Mouse (Mus musculus) neural tube, embryonic 15.5 days (tissue): ENCODE results near the gene Fgfr2. TPM values are rescaled to one million over a fixed set of nuclear protein-coding genes. Genes with fewer than 3 reads are reported as not detected.

Experiments
- ATAC-seq: fragments of 200-750 bp; cut with Nextera tagmentation; 2 replicates; pipeline ENCODE4 v1.8.0; 2017; ENCODE audit warnings: mild to moderate bottlenecking, moderate TSS enrichment, moderate library complexity; ENCODE audit not compliant: low FRiP score
- H3K27ac ChIP-seq: fragments of 300-500 bp; sonication (generic); replicated peaks from 2 replicates; pipeline ENCODE4 v1.5.1; 2015; ENCODE audit warnings: mild to moderate bottlenecking, inconsistent platforms
- H3K27me3 ChIP-seq: fragments of 300-500 bp; sonication (generic); replicated peaks from 2 replicates; pipeline ENCODE4 v1.6.1; 2015; ENCODE audit warnings: inconsistent platforms
- H3K36me3 ChIP-seq: fragments of 300-500 bp; sonication (generic); 2 replicates; pipeline ENCODE4 v1.6.1; 2015; ENCODE audit warnings: inconsistent platforms
- H3K4me1 ChIP-seq: fragments of 300-500 bp; sonication (generic); 2 replicates; pipeline ENCODE4 v1.6.1; 2015; ENCODE audit warnings: inconsistent platforms
- H3K4me2 ChIP-seq: fragments of 300-500 bp; sonication (generic); 2 replicates; pipeline ENCODE4 v1.6.1; 2015; ENCODE audit warnings: inconsistent platforms, mild to moderate bottlenecking, moderate library complexity
- H3K4me3 ChIP-seq: fragments of 300-500 bp; sonication (generic); replicated peaks from 2 replicates; pipeline ENCODE4 v1.5.1; 2015; ENCODE audit warnings: mild to moderate bottlenecking, inconsistent platforms
- H3K9ac ChIP-seq: fragments of 300-500 bp; sonication (generic); replicated peaks from 2 replicates; pipeline ENCODE4 v1.6.1; 2015; ENCODE audit warnings: mild to moderate bottlenecking, inconsistent platforms
- H3K9me3 ChIP-seq: fragments of 300-500 bp; sonication (generic); replicated peaks from 2 replicates; pipeline ENCODE4 v1.6.1; 2016; ENCODE audit warnings: inconsistent platforms
- WGBS: fragments of 180-500 bp; shearing (Covaris S2); methylation state at CpG from one replicate; pipeline ENCODE4 v1.1.7; 2015; ENCODE audit warnings: mixed read lengths; 5-methylcytosine and 5-hydroxymethylcytosine counted together
- polyA plus RNA-seq: library from polyadenylated mRNA; unstranded; fragments of >200 nt; fragmentation: Nextera tagmentation; extraction: Ambion mirVana; gene quantifications from 2 replicates; pipeline ENCODE4 v1.2.1, GENCODE M21; 2015

Fgfr2 gene
- polyA plus RNA-seq, 1 experiment from 2014 or later = 21.2 TPM

DNA sequence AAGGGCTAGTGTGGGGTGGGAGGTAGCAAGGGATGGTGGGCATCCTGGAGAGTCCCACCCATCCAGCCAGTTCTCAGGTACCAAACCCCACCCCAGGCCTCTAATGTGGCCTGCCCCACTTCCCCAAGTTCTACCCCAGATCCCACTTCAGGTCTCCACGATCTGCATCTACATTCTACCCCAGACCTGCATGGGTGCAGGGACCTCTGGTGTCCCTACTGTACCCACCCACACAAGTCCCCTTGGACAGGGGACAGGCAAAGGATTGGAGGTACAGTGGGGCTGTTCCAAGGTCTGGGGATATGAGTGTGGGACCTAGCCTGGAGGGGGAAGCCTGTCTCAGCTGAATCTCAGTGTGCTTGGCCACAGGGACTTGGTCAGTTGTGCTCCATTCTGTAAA is 441.3 kb downstream of the Fgfr2 start:
- no peak overlapping the region for H3K27ac ChIP-seq
- H3K9me3 ChIP-seq = no peaks in the 10 kb centered on the region
- WGBS = 80% methylated on average over 1 of the region's 1 CpGs
- peaks cover 5% of the 10 kb centered on the region for H3K4me1 ChIP-seq
- no peaks in the 10 kb centered on the region for H3K36me3 ChIP-seq
- no peak overlapping the region for H3K4me2 ChIP-seq
- ATAC-seq = no peak
- no peaks in the 10 kb centered on the region for H3K27me3 ChIP-seq
- H3K4me3 ChIP-seq = no peak overlapping the region
- no peak overlapping the region for H3K9ac ChIP-seq

GRCm38 (mm10) chr7:132681296-132681695 is 441.9 kb downstream of the Fgfr2 start:
- Histone ChIP-seq H3K27me3 (no peaks in the 10 kb centered on the region), H3K4me3 (no peak overlapping the region), H3K36me3 (no peaks in the 10 kb centered on the region), H3K9me3 (no peaks in the 10 kb centered on the region), H3K4me1 (peaks cover 5% of the 10 kb centered on the region), H3K27ac (no peak overlapping the region), H3K4me2 (no peak overlapping the region), H3K9ac (no peak overlapping the region)
- no peak for ATAC-seq
- whole genome bisulfite sequencing = 85% methylated on average over 11 of the region's 11 CpGs

- Histone ChIP-seq H3K9me3 (no peaks in the 10 kb centered on the region), H3K4me3 (no peak overlapping the region), H3K4me2 (no peak overlapping the region), H3K36me3 (no peaks in the 10 kb centered on the region), H3K27me3 (no peaks in the 10 kb centered on the region), H3K9ac (no peak overlapping the region), H3K27ac (no peak overlapping the region), H3K4me1 (peaks cover 5% of the 10 kb centered on the region)
- 89% methylated on average over 6 of the region's 6 CpGs for WGBS
- no peak for ATAC-seq
Observed at GRCm38 (mm10) chr7:132679549-132679948, 443.6 kb downstream of the Fgfr2 start.

DNA sequence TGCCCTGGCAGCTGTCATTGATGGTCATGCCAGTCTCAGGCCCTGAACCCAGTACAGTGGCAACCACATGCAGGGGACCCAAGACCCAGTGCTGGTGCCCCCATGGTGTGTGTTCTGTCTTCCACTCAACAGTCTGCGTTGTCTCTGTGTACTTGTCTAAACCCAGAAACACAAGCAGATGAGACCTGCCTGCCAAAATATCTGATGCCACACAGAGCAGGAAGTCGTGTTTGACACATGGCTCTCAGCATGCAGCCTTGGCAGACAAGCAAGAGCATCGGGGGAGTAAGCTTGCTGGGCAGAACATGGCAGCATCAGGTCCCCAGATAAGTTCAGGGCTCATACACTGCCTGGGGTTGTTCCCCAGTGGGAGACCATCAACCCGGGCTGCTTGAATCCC is 444.0 kb downstream of the Fgfr2 start:
- H3K4me3 ChIP-seq = no peak overlapping the region
- no peaks in the 10 kb centered on the region for H3K36me3 ChIP-seq
- no peak overlapping the region for H3K4me2 ChIP-seq
- no peaks in the 10 kb centered on the region for H3K9me3 ChIP-seq
- 72% methylated on average over 4 of the region's 4 CpGs for WGBS
- H3K9ac ChIP-seq = no peak overlapping the region
- ATAC-seq = no peak
- peaks cover 5% of the 10 kb centered on the region for H3K4me1 ChIP-seq
- H3K27me3 ChIP-seq = no peaks in the 10 kb centered on the region
- H3K27ac ChIP-seq = no peak overlapping the region

DNA sequence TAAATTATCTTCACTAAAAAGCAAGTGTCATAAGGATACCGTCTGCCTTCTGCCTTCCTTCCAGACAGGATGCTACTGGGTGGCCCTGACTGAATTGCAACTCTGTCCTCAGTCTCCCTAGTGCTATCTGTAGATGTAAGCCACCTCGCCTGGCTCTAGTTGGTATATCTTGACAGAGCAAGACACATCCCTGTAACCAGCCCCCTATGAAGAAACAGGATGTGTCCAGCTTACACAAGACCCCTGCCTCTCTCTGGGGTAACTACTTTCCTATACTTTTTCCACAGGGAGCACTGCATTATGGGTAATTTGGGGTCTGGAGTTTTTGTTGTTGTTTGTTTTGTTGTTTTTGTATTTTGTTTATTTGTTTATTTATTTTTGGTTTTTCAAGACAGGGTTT is 447.2 kb downstream of the Fgfr2 start:
- H3K4me2 ChIP-seq = no peak overlapping the region
- no peak for ATAC-seq
- 93% methylated on average over 2 of the region's 2 CpGs for WGBS

GRCm38 (mm10) chr7:132673931-132674755 is 449.0 kb downstream of the Fgfr2 start:
- 67% methylated on average over 17 of the region's 17 CpGs for WGBS
- H3K27me3 ChIP-seq = no peaks in the 10 kb centered on the region
- ATAC-seq = no peak
- H3K9ac ChIP-seq = no peak overlapping the region
- no peak overlapping the region for H3K4me3 ChIP-seq
- no peaks in the 10 kb centered on the region for H3K36me3 ChIP-seq
- H3K4me2 ChIP-seq = no peak overlapping the region
- no peaks in the 10 kb centered on the region for H3K9me3 ChIP-seq
- no peaks in the 10 kb centered on the region for H3K4me1 ChIP-seq
- H3K27ac ChIP-seq = no peak overlapping the region

More for the DNA sequence above, 447.2 kb downstream of the Fgfr2 start:
- Histone ChIP-seq H3K9me3 (no peaks in the 10 kb centered on the region), H3K9ac (no peak overlapping the region), H3K4me3 (no peak overlapping the region), H3K4me1 (no peaks in the 10 kb centered on the region), H3K36me3 (no peaks in the 10 kb centered on the region), H3K27ac (no peak overlapping the region), H3K27me3 (no peaks in the 10 kb centered on the region)

DNA sequence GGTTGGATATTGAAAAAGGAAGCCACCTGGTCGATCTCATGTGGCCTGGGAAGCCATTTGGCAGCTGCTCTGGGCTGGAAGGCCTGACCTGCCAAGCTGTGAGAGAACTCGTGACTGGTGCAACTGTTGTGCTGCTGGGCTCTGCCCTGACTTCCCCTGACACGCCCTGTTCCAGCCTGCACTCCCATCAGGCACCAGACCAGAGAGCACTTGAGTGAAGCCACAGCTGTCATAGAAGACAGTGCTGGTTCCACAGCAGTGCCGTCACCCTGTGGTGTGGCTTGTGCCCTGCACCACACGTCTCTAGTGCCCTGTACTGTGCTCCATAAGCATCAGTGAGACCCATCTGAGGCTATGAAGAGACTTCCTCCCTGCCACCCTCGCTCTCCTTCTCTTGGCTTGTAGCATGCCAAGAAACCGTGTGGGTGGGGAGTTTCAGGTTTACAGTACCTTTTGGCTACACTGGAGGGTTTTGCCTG is 450.6 kb downstream of the Fgfr2 start:
- Histone ChIP-seq H3K27ac (no peak overlapping the region), H3K9ac (no peak overlapping the region), H3K4me3 (no peak overlapping the region), H3K9me3 (no peaks in the 10 kb centered on the region), H3K27me3 (no peaks in the 10 kb centered on the region), H3K4me1 (no peaks in the 10 kb centered on the region), H3K4me2 (no peak overlapping the region), H3K36me3 (no peaks in the 10 kb centered on the region)
- ATAC-seq = no peak
- 82% methylated on average over 7 of the region's 7 CpGs for WGBS

DNA sequence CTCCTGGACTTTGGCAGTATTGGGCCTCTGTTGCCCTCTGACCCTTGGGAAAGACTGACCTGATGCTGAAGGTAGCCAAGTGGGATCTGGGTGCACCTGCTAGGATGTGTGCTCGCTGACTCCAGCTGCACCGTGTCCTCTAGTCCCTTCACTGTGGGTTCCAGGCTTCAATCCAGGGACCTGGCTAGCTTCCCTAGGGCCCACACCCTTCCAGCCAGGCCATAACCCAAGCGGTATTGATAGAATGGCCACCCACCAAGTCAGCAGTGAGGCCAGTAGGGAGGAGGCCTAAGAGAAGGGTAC is 452.3 kb downstream of the Fgfr2 start:
- H3K4me1 ChIP-seq = no peaks in the 10 kb centered on the region
- no peak overlapping the region for H3K4me2 ChIP-seq
- ATAC-seq = no peak
- H3K9ac ChIP-seq = no peak overlapping the region
- H3K36me3 ChIP-seq = no peaks in the 10 kb centered on the region
- no peaks in the 10 kb centered on the region for H3K9me3 ChIP-seq
- H3K27me3 ChIP-seq = no peaks in the 10 kb centered on the region
- WGBS = 94% methylated on average over 3 of the region's 3 CpGs
- no peak overlapping the region for H3K4me3 ChIP-seq
- no peak overlapping the region for H3K27ac ChIP-seq

- Histone ChIP-seq H3K27ac (no peak overlapping the region), H3K9ac (no peak overlapping the region)
- 81% methylated on average over 20 of the region's 20 CpGs for WGBS
Observed at GRCm38 (mm10) chr7:132669999-132670862, 452.9 kb downstream of the Fgfr2 start.

GRCm38 (mm10) chr7:132668604-132669003 is 454.5 kb downstream of the Fgfr2 start:
- Histone ChIP-seq H3K9me3 (no peaks in the 10 kb centered on the region), H3K27me3 (no peaks in the 10 kb centered on the region), H3K4me3 (no peak overlapping the region), H3K4me1 (0 out of 2 replicates have a peak, but pooled peaks cover 4% of the 10 kb centered on the region), H3K36me3 (no peaks in the 10 kb centered on the region), H3K9ac (no peak overlapping the region), H3K4me2 (no peak overlapping the region), H3K27ac (no peak overlapping the region)
- WGBS = 61% methylated on average over 2 of the region's 2 CpGs
- ATAC-seq = no peak

More at GRCm38 (mm10) chr7:132669999-132670862, 452.9 kb downstream of the Fgfr2 start:
- no peak for ATAC-seq
- Histone ChIP-seq H3K36me3 (no peaks in the 10 kb centered on the region), H3K9me3 (no peaks in the 10 kb centered on the region), H3K4me3 (no peak overlapping the region), H3K4me1 (0 out of 2 replicates have a peak, but pooled peaks cover 3% of the 10 kb centered on the region), H3K4me2 (no peak overlapping the region), H3K27me3 (no peaks in the 10 kb centered on the region)

DNA sequence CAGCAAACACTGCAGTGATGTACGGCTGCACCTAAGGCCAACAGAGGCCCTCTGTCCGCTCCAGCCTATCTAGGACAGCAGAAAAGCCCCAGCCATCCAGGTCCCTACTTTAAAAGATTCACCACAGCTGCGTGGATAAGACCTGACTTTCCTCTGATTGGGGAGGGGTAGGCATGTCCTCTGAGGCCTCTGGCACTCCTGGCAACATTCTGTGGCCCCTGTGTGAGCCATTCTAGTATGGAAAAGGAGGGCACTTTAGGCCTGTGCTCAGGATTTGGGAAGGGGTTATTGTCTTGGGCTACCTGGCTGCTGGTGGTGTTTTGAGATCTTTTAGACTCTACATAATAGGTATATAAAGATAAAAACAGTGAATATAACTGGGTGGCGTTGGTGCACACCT is 456.6 kb downstream of the Fgfr2 start:
- no peak overlapping the region for H3K4me3 ChIP-seq
- H3K9me3 ChIP-seq = no peaks in the 10 kb centered on the region
- ATAC-seq = no peak
- H3K27me3 ChIP-seq = no peaks in the 10 kb centered on the region
- WGBS = 86% methylated on average over 4 of the region's 4 CpGs
- H3K9ac ChIP-seq = no peak overlapping the region
- no peaks in the 10 kb centered on the region for H3K36me3 ChIP-seq
- H3K27ac ChIP-seq = no peak overlapping the region
- H3K4me2 ChIP-seq = no peak overlapping the region
- H3K4me1 ChIP-seq = 0 out of 2 replicates have a peak, but pooled peaks cover 4% of the 10 kb centered on the region
